ENCODE assay signal across 22 mouse cellular contexts in the genomic region with DNA sequence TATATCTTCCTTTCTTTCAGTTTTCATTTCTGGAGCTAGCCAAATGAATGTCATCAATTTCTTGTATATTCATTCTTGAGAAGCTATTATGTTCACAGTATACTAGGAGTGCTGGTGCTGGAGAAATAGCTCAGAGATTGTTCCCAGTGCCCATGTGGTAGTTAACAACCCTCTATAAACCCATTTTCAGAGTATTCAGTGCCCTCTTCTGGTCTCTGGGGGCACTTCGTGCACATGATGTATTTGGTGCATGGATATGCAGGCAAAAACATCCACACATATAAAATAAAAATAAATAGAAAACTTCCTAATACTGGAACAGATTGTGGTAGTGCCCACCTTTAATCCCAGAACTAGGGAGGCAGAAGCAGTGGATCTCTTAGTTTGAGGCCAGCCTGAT. TPM values are rescaled to one million over a fixed set of nuclear protein-coding genes. Genes with fewer than 3 reads are reported as not detected.
DNase-seq lines count a peak whose midpoint lies in the region; TF ChIP-seq lines count a peak whose summit lies in the region.
"Had no signal": no experiment of that assay in that cellular context is flagged by ENCODE, and none has a peak within 500 bp of the region (broad histone marks: within the 10 kb centered on the region; RNA-seq: fewer than 3 reads in every experiment).

No protein-coding gene starts in this region.

- DNase-seq in gastrocnemius, adult 2 months: no peak
- DNase-seq in gastrocnemius, adult 18-20 months (ENCODE audit: low spot score): no peak
- DNase-seq in left cerebral cortex, adult 2 months (ENCODE audit: extremely low spot score in 1 of 2, low spot score in 2 of 2): no peak
- DNase-seq in left cerebral cortex, postnatal 25 days (ENCODE audit: low spot score in 2 of 2): no peak
- DNase-seq in thymus, postnatal 4 days: peak; percentile 28
- DNase-seq in thymus, postnatal 10 days (ENCODE audit: low spot score in 2 of 2): no peak
- no peak for DNase-seq in ovary, adult 18-20 months (ENCODE audit: low spot score)
- no peak for DNase-seq in T-cell, adult 2 months (ENCODE audit: low spot score)
- DNase-seq: adrenal gland, adult 2 months; cerebellum, adult 11-12 months; cerebellum, postnatal 10 days; gastrocnemius, postnatal 36 days; heart, postnatal 36 days; kidney, adult 9 months; left cerebral cortex, postnatal 4 days; right cerebral cortex, postnatal 14 days had no signal

- peak; percentile 42 for TF ChIP-seq CTCF in gastrocnemius, adult 2 months (IDR thresholded peaks at IDR 0.05)
- TF ChIP-seq CTCF in left cerebral cortex, adult 2 months (IDR thresholded peaks at IDR 0.05): peak; percentile 37

- no peak overlapping the region for H3K4me3 ChIP-seq in gastrocnemius, adult 2 months
- no peak overlapping the region for H3K4me3 ChIP-seq in left cerebral cortex, adult 2 months
- H3K4me3 ChIP-seq: embryonic facial prominence, embryonic 10.5 days; heart, embryonic 15.5 days; hindbrain, embryonic 13.5 days; limb, embryonic 15.5 days; liver, embryonic 15.5 days had no signal

- intact Hi-C loops in gastrocnemius, adult 2 months (cut with DNase I): no loop called here
- intact Hi-C loops in left cerebral cortex, adult 2 months (cut with DNase I): no loop called here
- intact Hi-C loops in left cerebral cortex, postnatal 25 days (cut with DNase I): no loop called here

- H3K27ac ChIP-seq in gastrocnemius, adult 2 months: no peak overlapping the region
- H3K27ac ChIP-seq in left cerebral cortex, adult 2 months: no peak overlapping the region
- H3K27ac ChIP-seq: embryonic facial prominence, embryonic 10.5 days; heart, embryonic 15.5 days; hindbrain, embryonic 13.5 days; limb, embryonic 15.5 days; liver, embryonic 15.5 days had no signal

RNA-seq across cellular contexts. Expression of gene Car4, which starts 35.4 kb away (rescaled TPM):
- 10 to 100 TPM; 10.2 to 13.5 TPM for total RNA-seq in gastrocnemius, adult 2 months (2021)
- total RNA-seq in gastrocnemius, adult 18-20 months (2021): 1 to 10 TPM; 4.8 to 5.8 TPM
- total RNA-seq in left cerebral cortex, adult 2 months (2021): 100 to 1,000 TPM in 1 of 2 experiments, 10 to 100 TPM in 1; 78.6 to 101 TPM
- total RNA-seq in left cerebral cortex, postnatal 25 days (2021): 10 to 100 TPM; 83.2 to 87.7 TPM
- total RNA-seq: neutrophil, adult 5-6 weeks had no signal

Comparison
In these comparisons a context has a peak if more than half of its experiments do, and no peak if none do; other contexts are left out.
1. RNA of gene Car4, which starts 35.4 kb away (total RNA-seq): 78.6 to 101 TPM in left cerebral cortex, adult 2 months and 83.2 to 87.7 TPM in left cerebral cortex, postnatal 25 days; 10.2 to 13.5 TPM in gastrocnemius, adult 2 months and 4.8 to 5.8 TPM in gastrocnemius, adult 18-20 months; every median in the first group is over 4 times any median in the second.